Mouse (Mus musculus): Measurements from ENCODE around the gene Syne1. TPM values are rescaled to one million over a fixed set of nuclear protein-coding genes. Genes with fewer than 3 reads are reported as not detected.

Syne1 gene
- total RNA-seq, 1 experiment from 2014 or later, result 15.1 TPM

- no peak for DNase-seq
Measured at GRCm38 (mm10) chr10:5139246-5139931, 411.9 kb downstream of the Syne1 start.

DNA sequence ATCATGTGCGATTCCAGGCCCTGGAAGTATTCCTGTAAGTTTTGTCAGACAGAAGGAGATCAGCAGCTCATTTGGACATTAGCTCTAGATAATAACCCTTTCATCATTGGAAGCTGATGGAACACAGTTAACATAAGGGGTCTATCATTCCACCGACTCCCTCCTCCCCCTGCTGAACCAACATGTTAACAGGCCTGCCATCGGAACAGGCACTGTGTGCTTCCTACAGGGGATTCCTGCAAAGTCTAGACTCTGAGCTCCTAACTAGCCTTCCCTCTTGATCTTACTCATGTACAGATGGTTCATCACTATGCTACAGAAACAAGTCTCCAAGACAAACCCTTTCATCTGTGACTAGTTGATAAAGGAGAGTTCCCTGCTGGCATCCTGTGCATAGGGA lies 419.2 kb downstream of the Syne1 start:
- no peak for DNase-seq

DNA sequence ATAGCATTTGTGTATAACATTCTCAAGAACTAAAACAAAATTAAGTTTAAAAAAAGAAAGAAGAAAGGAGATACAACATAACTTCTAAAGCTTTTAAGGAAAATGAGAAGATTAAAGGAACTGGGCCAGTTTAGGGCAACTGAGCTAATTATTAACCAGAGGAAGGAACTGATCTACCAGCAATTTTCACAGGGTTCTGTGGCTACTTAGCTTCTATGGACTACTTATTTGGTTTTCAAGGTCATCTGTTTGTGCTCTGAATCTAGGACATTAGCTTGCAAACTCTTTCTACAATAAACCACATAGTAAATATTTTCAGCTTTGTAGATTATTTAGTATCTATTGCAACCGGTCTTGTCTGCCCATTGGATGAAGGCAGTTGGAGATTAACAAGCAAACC lies 420.8 kb downstream of the Syne1 start:
- no peak for DNase-seq

- no peak for DNase-seq
Measured at GRCm38 (mm10) chr10:5124757-5125156, 426.5 kb downstream of the Syne1 start.

GRCm38 (mm10) chr10:5116720-5117119 lies 434.6 kb downstream of the Syne1 start:
- no peak for DNase-seq

- DNase-seq, result no peak
Measured at GRCm38 (mm10) chr10:5116155-5116554, 435.1 kb downstream of the Syne1 start.

DNA sequence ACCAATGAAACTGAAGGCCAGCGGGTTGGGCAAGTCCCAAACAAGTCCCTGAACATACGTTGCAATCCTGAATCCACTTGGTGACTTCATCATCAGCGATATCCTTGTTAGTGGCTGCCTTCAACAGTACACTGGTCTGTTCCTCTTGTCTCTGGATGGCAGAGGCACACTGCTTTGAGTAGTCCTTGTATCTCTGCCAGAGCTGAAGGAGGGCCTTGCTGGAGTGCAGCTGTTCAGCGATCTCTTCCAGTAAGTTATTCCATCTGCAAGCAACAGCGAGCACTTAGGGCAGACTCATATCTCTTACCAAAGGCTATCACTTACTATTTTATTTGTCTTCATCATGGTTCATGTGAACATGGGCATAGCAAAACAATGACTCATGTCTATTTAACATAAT lies 440.5 kb downstream of the Syne1 start:
- no peak for DNase-seq

- DNase-seq, result no peak
Measured at GRCm38 (mm10) chr10:5097754-5098137, 453.5 kb downstream of the Syne1 start.

- peak; percentile 22 for DNase-seq
Measured at GRCm38 (mm10) chr10:5096996-5097753, 454.1 kb downstream of the Syne1 start.

- no peak for DNase-seq
Measured at GRCm38 (mm10) chr10:5089133-5089532, 462.1 kb downstream of the Syne1 start.

GRCm38 (mm10) chr10:5087336-5087735 lies 463.9 kb downstream of the Syne1 start:
- DNase-seq, result no peak

- no peak for DNase-seq
Measured at GRCm38 (mm10) chr10:5086329-5086728, 465.0 kb downstream of the Syne1 start.

DNA sequence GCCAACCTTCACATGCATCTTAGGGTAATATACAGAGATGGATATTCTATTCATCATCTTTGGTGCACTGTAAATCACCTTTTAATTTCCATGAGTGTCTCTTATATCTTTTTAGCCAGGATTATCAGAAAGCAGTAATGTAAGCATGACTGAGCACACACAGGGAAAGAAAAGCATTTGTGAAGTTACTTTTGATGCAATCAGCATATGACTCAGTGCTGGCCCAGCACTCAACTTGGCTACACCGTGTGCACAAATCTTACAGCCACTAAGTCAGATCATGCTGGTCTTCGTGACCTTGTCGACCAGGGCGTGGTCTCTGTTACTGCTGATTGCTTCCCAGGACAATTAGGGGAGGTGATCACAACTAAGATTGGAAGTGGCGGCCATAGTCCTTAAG lies 465.5 kb downstream of the Syne1 start:
- peak; percentile 15 for DNase-seq

DNA sequence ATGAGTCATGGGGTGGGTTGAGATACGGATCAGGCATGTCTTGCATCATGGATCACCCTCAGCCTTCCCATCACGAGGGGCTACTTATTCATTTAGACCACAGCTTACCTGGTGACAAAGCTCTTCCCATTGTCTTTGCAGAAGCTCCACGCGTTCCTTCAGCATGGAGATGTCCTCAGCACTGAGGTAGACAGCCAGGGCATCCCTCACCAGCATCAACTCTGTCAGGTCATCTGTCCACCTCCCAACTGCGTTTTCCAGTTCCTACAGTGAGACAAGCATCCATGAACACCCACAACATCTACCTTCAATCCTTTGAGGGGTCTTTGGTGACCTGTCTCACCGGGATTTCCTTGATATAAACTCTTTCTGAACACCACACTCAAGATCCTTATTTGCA lies 467.6 kb downstream of the Syne1 start:
- DNase-seq, result no peak

DNA sequence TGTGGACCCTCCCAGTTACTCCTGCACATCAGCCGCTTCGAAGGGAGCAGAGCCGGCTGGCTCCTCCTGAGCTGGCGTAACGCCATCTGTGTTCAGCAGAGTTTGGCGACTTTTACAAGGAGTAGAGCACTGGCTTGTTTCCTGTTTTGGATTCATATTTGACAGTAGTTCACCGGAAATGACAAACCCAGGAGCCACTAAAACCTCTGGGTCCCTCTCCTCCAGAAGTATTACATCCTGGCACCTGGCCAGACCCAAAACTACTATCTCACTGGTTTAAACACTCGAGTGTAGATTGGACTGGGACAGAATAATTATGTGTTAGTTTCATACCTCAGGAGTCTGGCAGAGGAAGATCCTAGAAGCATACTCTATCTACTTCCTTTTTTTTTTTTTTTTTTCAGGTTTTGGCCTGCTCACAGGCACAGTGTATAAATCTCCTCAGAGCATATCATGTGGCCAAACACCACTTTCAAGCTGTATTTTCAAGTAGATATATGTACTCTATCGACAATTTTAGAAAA lies 471.3 kb downstream of the Syne1 start:
- DNase-seq, result peak; percentile 67

DNA sequence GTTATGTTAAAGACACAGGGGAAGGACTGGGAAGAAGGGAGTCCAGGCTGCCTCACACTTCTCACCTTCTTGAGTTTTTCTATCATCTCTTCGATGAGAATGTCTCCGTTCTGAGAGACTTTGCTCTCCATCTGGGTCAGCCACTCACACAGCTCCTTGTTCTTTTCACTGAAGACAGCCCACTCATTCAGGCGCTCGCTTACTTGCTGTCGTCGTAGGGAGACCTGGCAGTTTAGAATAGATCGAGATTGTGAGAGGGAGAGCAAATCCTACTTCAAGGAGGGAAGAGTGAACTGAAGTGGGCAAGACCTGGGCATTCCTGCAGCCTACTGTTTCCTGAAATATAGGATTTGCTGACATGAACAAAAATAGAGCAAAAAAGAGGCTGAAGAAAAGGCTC lies 475.6 kb downstream of the Syne1 start:
- DNase-seq, result no peak

DNA sequence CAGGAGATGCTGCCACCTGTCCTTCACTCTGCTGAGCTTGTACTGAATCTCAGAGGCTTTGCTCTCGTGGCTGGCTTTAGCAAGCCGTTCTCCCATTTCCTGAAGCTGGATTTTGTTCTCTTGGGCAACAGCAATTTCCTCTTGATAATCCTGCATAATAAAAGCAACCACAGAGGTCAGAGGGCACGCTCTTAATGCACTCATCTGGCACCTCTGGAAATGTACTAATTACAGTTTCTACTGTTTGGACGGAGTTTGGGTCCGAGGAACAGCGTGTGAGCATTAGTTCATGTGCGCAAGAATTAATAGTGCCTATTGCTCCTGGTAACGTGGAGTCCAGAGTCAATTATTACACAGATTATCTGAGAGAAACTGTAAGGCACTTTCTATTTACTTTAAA lies 479.2 kb downstream of the Syne1 start:
- DNase-seq, result no peak

DNA sequence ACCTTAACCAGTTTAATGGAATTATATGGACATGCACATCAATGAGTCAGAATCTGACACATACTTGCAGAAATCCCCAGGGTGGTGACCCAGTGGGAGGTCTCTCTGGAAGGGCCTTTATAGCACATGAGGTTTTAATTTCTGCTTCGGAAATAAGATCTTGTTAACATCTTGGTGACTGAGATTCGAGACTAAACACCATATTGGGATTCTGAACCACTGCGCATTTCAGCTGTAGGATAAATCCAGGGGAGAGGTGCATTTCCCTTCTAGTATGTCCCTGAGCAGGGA lies 480.4 kb downstream of the Syne1 start:
- DNase-seq, result no peak

- no peak for DNase-seq
Measured at GRCm38 (mm10) chr10:5070168-5070940, 480.9 kb downstream of the Syne1 start.

DNA sequence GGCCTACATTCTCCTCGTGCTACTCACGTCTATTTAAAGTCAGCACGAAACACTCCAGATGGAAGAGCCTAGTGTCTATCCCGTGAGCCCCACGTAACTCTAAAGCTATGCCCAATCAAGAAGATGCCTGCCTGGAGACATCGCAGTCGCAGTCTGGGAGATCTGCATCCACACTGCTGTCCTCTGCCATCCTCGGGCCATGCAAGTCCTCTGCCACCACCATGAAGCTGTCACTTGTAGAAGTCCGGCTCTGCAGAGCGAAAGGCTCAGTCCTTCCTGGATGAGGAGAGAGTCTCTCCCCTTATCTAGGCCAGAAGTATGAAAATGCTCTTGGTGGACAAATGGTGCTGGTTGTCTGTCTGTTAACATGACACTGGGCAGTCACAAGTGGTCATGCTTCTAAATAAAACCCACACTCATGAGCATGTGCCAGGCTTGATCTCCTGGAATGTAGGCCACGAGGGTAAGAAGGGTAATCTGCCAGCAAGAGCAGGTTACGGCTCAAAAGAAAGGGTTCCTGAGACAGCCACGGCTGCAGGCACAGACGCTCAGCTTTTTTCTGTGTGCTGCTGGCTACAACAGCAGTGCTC lies 482.5 kb downstream of the Syne1 start, which contains the start of gene Gm10097:
Gene Gm10097, plus strand, starts transcription at position 517 of the 590 bp plus-strand sequence.
- DNase-seq, result no peak

- DNase-seq, result no peak
Measured at GRCm38 (mm10) chr10:5067113-5067512, 484.2 kb downstream of the Syne1 start.

- no peak for DNase-seq
Measured at GRCm38 (mm10) chr10:5059983-5060382, 491.3 kb downstream of the Syne1 start.

DNA sequence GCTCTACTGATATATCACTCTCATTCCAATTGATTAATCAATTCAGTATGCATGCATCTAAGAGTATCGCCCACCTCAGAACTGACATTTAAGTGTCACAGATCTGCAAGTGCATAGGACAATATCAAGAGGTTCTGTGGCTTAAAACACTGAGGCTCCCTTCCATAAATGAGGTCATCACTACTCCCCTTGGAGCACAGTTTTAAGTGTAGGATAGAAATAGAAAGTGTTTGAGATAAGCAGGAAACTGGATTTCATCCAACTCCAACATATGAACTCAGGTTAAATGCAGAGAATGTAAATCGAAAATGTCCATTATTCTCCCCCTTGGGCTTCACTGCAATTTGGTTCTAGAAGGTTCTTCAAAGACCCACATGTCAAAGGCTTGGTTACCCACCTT lies 492.4 kb downstream of the Syne1 start:
- DNase-seq, result no peak
